Mouse (Mus musculus) cerebellum, adult 2 months (tissue): ENCODE data around the gene Gkap1.

ENCODE experiments used
- CTCF ChIP-seq: fragments of 200-500 bp; IDR thresholded peaks from 2 replicates; pipeline ENCODE4 v1.5.1; 2011; ENCODE audit warnings: low read depth, mild to moderate bottlenecking, control low read depth, low read length, moderate library complexity, borderline replicate concordance; ENCODE audit not compliant: insufficient read depth
- POLR2A ChIP-seq: fragments of 200-500 bp; IDR thresholded peaks from 2 replicates; pipeline ENCODE4 v1.6.1; 2011; ENCODE audit warnings: low read length, control low read depth, borderline replicate concordance; ENCODE audit not compliant: insufficient read depth

GRCm38 (mm10) chr13:58302421-58303145, 27.1 kb upstream of the Gkap1 start:
- TF ChIP-seq POLR2A (no peak), CTCF (no peak)
